Mouse (Mus musculus) myocyte (in vitro differentiated cells): ENCODE data around the gene Nnat.

Experiments used
- CEBPB ChIP-seq: IDR thresholded peaks from 2 replicates; pipeline ENCODE4 v1.6.1; 2011; ENCODE audit warnings: mild to moderate bottlenecking, moderate library complexity; ENCODE audit not compliant: poor library complexity, insufficient read depth, severe bottlenecking
- E2F4 ChIP-seq: IDR thresholded peaks from one replicate; pipeline ENCODE4 v1.6.1; 2011; ENCODE audit warnings: mild to moderate bottlenecking, control low read depth, moderate library complexity; ENCODE audit not compliant: insufficient read depth
- MAX ChIP-seq: IDR thresholded peaks from one replicate; pipeline ENCODE4 v1.6.1; 2011; ENCODE audit warnings: low read depth, mild to moderate bottlenecking, control low read depth
- MYOD1 ChIP-seq, 3 experiments: IDR thresholded peaks; one replicate each; pipeline ENCODE4 v1.6.1; 2011; ENCODE audit warnings: control low read depth in 2 of 3, low read depth in 2 of 3, mild to moderate bottlenecking in 2 of 3, moderate library complexity in 1 of 3; ENCODE audit not compliant: insufficient read length in 2 of 3, control insufficient read depth in 1 of 3
- POLR2A ChIP-seq: IDR thresholded peaks from one replicate; pipeline ENCODE4 v1.6.1; 2011; ENCODE audit warnings: low read depth, mild to moderate bottlenecking, control low read depth, moderate library complexity; ENCODE audit not compliant: insufficient read length
- POLR2AphosphoS2 ChIP-seq: IDR thresholded peaks from one replicate; pipeline ENCODE4 v1.6.1; 2011; ENCODE audit warnings: low read depth, control low read depth; ENCODE audit not compliant: insufficient read length
- REST ChIP-seq: IDR thresholded peaks from one replicate; pipeline ENCODE4 v1.6.1; 2011; ENCODE audit warnings: mild to moderate bottlenecking, control low read depth, moderate library complexity; ENCODE audit not compliant: insufficient read depth, insufficient read length
- SRF ChIP-seq: IDR thresholded peaks from one replicate; pipeline ENCODE4 v1.6.1; 2011; ENCODE audit warnings: low read depth; ENCODE audit not compliant: control insufficient read depth, insufficient read length
- TCF12 ChIP-seq: IDR thresholded peaks from one replicate; pipeline ENCODE4 v1.6.1; 2011; ENCODE audit warnings: mild to moderate bottlenecking, control low read depth; ENCODE audit not compliant: poor library complexity, insufficient read depth, severe bottlenecking
- TCF3 ChIP-seq: IDR thresholded peaks from one replicate; pipeline ENCODE4 v1.6.1; 2011; ENCODE audit warnings: low read depth, control low read depth; ENCODE audit not compliant: insufficient read length
- USF1 ChIP-seq: IDR thresholded peaks from one replicate; pipeline ENCODE4 v1.6.1; 2011; ENCODE audit warnings: low read depth, mild to moderate bottlenecking, control low read depth, moderate library complexity

- TF ChIP-seq POLR2A, result no peak
- no peak for TF ChIP-seq TCF12
- no peak for TF ChIP-seq E2F4
- no peak for TF ChIP-seq POLR2AphosphoS2
- TF ChIP-seq REST, result no peak
- TF ChIP-seq USF1, result no peak
- no peak for TF ChIP-seq MYOD1 (IDR thresholded peaks at IDR 0.05; ENCODE audit: control insufficient read depth in 1 of 3, insufficient read length in 2 of 3, low read depth in 2 of 3)
- TF ChIP-seq MAX, result no peak
- TF ChIP-seq CEBPB, result no peak
- TF ChIP-seq TCF3, result no peak
- no peak for TF ChIP-seq SRF
Measured at GRCm38 (mm10) chr2:157565898-157566259, 6.0 kb downstream of the Nnat start.
